Mouse (Mus musculus): ENCODE results near the gene Zfp235.

- TF ChIP-seq CTCF (IDR thresholded peaks at IDR 0.05; ENCODE audit: low read depth, low read length) (no peak), POLR2A (IDR thresholded peaks at IDR 0.05; ENCODE audit: extremely low read depth, insufficient read depth, low read length) (no peak)
These were observed 46.4 kb upstream of the Zfp235 start for GRCm38 (mm10) chr7:24087485-24088125.

All from liver, adult 2 months (tissue).